Mouse (Mus musculus) activated CD4-positive, CD25-positive, alpha-beta regulatory T cell, adult 4 months (primary cell): ENCODE results near the gene Mafb. TPM values are rescaled to one million over a fixed set of nuclear protein-coding genes. Genes with fewer than 3 reads are reported as not detected.

ENCODE experiments used
- ATAC-seq: one replicate; pipeline ENCODE4 v1.8.0; 2017
- polyA plus RNA-seq, 2 experiments: library from polyadenylated mRNA; unstranded; fragments of 100-300 nt; shearing (Covaris generic); gene quantifications; one replicate each; pipeline ENCODE4 v1.2.1; 2017

Gene Mafb
- polyA plus RNA-seq, 2 experiments from 2014 or later = not detected

DNA sequence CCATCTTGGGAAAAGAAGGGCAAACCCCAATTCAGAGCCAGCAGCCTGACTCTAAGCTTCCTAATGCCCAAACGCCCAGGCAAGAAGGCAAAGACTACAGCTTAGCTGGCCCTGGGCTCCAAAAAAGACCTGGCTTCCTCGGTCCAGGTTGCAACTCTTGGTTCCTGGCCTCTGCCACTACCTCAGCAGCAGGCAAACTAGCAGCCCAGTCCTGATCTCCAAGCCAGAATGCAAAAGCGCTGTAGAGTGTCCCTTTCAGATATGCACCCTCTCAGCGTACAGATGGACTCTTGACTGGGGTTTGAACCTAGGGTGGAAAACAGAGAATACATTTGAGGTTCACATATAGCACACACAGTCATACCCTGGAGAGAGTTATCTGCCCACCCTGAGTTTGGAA, 3.7 kb downstream of the Mafb start:
- no peak for ATAC-seq

GRCm38 (mm10) chr2:160361442-160362121, 5.3 kb downstream of the Mafb start:
- no peak for ATAC-seq

- no peak for ATAC-seq
Observed at GRCm38 (mm10) chr2:160360234-160360874, 6.5 kb downstream of the Mafb start.

- no peak for ATAC-seq
Observed at GRCm38 (mm10) chr2:160358896-160359295, 8.0 kb downstream of the Mafb start.

GRCm38 (mm10) chr2:160357442-160357841, 9.4 kb downstream of the Mafb start:
- no peak for ATAC-seq

DNA sequence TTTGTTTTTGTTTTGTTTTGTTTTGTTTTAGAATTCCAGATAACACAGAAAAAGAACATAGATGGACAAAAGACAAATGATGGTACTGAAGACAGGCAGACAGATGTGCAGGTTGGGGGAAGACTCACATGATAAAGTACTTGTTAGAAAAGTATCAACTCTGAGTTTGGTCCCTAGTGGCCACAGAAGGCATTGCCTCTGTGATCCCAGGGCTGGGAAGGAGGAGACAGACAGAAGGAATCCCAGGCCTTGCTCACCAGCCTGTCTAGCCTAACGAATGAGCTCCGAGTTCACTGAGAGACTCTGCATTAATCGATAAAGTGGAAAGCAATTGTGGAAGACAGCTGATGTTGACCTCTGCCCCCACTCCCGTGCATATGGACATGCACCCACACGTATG, 10.7 kb downstream of the Mafb start:
- no peak for ATAC-seq

DNA sequence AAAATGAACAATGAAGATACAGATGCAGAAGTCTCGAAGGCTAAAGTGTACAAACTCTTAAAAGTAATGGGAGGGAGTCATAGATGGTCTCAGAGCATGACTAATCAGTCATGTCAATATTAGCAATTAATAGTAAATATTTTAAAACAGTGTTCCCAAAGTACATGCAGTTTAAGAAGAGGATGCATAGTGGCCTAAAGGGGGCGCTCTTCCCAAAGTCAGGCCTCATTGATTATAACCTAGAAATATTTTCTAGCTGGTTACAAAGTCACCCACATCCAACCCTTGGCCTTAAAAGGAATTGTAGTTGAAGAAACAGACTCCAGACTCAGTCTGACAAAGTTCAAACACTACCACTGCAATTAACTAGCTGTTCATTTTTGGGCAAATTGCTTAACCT, 12.5 kb downstream of the Mafb start:
- ATAC-seq = no peak

GRCm38 (mm10) chr2:160353581-160353980, 13.3 kb downstream of the Mafb start:
- no peak for ATAC-seq

DNA sequence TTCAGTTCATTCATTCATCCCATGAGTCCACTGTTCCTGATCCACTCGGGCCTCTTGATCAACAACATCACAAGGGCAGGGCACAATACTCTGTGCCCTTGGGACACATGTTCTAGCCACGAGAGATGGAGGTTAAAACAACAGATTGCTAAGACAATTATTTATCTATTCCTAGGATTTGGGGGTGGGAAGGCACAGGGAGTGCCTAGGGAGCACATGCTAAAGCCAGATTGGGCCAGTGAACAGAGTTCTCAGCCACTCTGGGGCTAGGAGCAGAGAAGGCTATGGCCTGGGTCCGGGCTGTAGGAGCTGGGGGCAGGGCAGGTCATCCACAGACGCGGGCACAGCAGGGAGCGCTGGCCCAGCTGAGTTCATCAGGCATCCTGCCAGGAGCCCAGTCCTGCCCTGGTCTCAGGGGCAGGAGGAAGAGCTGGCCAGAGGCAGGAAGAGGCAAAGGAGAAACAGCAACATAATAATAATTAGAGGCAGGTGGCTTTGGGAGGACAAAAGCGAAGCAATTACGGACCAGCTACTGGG, 15.8 kb downstream of the Mafb start:
- ATAC-seq = no peak

DNA sequence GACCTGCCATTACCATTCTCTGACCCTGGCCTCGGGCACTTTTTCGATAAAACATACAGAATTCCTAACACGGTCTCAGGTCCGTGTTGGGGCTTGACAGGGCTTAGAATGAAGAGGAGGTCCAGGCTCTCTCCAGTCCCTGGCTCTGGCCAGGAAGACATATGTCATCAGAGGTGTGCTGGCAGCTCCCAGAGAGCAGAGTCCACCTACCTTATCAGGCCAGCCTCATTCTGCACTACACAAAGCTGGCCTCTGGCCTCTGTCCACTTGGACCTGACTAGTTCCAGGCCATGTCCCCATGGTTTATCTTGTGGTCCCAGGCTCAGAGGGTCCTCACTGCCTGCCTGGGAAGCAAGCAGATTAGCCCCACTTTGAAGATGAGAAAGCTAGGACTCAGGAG, 17.3 kb downstream of the Mafb start:
- ATAC-seq = no peak

GRCm38 (mm10) chr2:160348796-160349195, 18.1 kb downstream of the Mafb start:
- ATAC-seq = no peak

- ATAC-seq = no peak
Observed at GRCm38 (mm10) chr2:160348072-160348604, 18.7 kb downstream of the Mafb start.

- ATAC-seq = no peak
Observed at GRCm38 (mm10) chr2:160345644-160346043, 21.2 kb downstream of the Mafb start.

- ATAC-seq = no peak
Observed at GRCm38 (mm10) chr2:160340121-160340520, 26.7 kb downstream of the Mafb start.

GRCm38 (mm10) chr2:160339595-160339994, 27.3 kb downstream of the Mafb start:
- no peak for ATAC-seq

- ATAC-seq = no peak
Observed at GRCm38 (mm10) chr2:160336053-160336452, 30.8 kb downstream of the Mafb start.

GRCm38 (mm10) chr2:160335043-160335442, 31.8 kb downstream of the Mafb start:
- no peak for ATAC-seq

- no peak for ATAC-seq
Observed at GRCm38 (mm10) chr2:160334111-160334661, 32.7 kb downstream of the Mafb start, which contains the start of gene Gm826. Gm826 (minus strand) TSS chr2:160334162.

DNA sequence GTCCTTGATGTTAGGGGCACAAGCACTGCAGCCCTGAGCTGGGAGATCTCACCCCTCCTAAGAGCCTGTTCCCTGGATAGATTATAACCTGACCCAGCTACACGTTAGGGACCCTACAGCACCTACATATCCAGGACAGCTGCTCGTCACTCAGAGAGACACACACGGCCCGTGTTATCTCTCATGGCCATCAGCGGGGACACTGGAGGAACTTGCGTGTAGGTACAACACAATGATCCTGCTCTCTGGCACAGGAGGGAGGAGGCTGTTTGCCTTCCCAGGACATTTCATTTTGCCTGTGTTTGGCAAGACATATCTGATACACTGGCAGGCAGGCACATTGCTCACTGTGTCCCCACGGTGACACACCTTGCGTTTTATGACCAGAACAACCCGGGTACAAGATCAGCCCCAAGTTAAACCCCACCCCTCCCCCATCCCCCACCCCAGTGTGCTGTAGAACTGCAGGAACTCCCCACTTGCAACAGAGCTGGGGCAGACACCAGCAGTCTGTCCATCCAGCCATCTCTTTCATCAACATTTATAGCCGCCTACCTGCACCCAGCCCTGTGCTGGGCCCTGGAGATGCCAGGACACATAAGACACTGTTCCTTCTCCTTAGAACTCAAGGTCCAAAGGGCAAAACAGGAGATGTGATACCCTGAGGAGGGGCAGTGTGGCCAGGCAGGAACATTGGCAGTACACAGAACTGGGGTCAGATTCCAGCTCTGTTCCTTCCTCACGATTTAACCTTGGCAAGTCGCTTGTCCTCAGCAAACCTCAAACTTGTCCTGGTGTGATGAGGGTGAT, 34.1 kb downstream of the Mafb start:
- ATAC-seq = no peak

- no peak for ATAC-seq
Observed at GRCm38 (mm10) chr2:160328886-160329285, 38.0 kb downstream of the Mafb start.

DNA sequence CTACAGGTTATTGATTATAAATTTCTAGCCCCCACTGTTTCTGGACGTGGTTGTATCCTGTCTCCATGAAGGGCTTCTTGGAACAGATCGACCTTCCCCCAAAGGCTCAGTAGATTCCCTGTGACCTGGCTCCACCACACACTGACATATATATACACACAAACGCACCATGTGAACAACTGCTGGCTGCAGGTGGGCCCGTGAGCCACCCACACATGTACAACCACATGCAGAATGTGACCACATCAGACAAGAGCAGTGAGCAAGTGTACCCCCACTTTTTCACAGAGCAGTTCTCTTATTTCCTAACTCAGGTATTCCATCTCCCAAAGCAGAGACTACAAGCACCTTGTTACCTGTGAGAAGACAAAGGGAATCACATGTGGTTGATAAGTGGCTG, 39.1 kb downstream of the Mafb start:
- no peak for ATAC-seq

DNA sequence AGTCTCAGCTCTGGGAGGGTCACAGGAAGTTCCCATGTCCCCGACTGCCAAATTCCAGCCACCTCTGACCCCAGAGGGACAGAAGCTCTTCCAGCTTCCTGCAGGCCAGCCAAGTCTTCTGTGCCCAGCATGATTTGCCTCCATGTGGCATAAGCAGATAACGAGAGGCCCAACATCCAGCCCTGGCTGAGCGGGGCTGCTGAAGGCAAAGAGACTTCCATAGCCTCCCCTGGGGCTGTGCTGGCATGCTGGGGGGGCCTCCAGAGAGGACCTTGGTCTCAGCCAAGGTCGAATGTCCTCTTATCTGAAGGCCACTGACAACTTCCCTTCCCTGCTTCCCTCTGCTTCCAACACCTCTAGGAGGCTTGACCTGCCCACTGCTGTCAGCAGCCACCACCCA, 39.7 kb downstream of the Mafb start:
- ATAC-seq = no peak
